Mouse (Mus musculus) midbrain, embryonic 10.5 days (tissue): ENCODE data around the gene B4galt1. TPM values are rescaled to one million over a fixed set of nuclear protein-coding genes. Genes with fewer than 3 reads are reported as not detected.

Experiments
- DNase-seq: peaks from one replicate; pipeline ENCODE4 v3.0.0-alpha.2; 2017; ENCODE audit warnings: low spot score
- H3K27ac ChIP-seq: fragments of 300-500 bp; sonication (generic); replicated peaks from 2 replicates; pipeline ENCODE4 v1.5.1; 2016; ENCODE audit warnings: mild to moderate bottlenecking
- H3K27me3 ChIP-seq: fragments of 300-500 bp; sonication (generic); 2 replicates; pipeline ENCODE4 v1.6.1; 2016; ENCODE audit warnings: low read depth, mild to moderate bottlenecking; ENCODE audit not compliant: poor library complexity, severe bottlenecking
- H3K36me3 ChIP-seq: fragments of 300-500 bp; sonication (generic); 2 replicates; pipeline ENCODE4 v1.6.1; 2016; ENCODE audit warnings: mild to moderate bottlenecking, moderate library complexity
- H3K4me1 ChIP-seq: fragments of 300-500 bp; sonication (generic); 2 replicates; pipeline ENCODE4 v1.6.1; 2016
- H3K4me3 ChIP-seq: fragments of 300-500 bp; sonication (generic); 2 replicates; pipeline ENCODE4 v1.5.1; 2016; ENCODE audit warnings: mild to moderate bottlenecking, moderate library complexity
- H3K9me3 ChIP-seq: fragments of 300-500 bp; sonication (generic); replicated peaks from 2 replicates; pipeline ENCODE4 v1.6.1; 2016; ENCODE audit warnings: mild to moderate bottlenecking
- WGBS: fragments of 180-500 bp; shearing (Covaris S2); methylation state at CpG from one replicate; pipeline ENCODE4 v1.1.7; 2016; 5-methylcytosine and 5-hydroxymethylcytosine counted together
- polyA plus RNA-seq: library from polyadenylated mRNA; unstranded; fragments of >200 nt; fragmentation: Nextera tagmentation; extraction: Ambion mirVana; gene quantifications from 2 replicates; pipeline ENCODE4 v1.2.1, GENCODE M21; 2016

The B4galt1 gene
- polyA plus RNA-seq = 18.3 and 18.4 TPM in 2 replicates

- Histone ChIP-seq H3K9me3 (no peaks in the 10 kb centered on the region), H3K4me1 (peaks cover 39% of the 10 kb centered on the region), H3K4me3 (peak within 1 kb of the TSS; percentile 77), H3K27ac (peak within 1 kb of the TSS; percentile 94), H3K36me3 (no peaks in the 10 kb centered on the region), H3K27me3 (peaks cover 4% of the 10 kb centered on the region; the same call in 1 of the 2 replicates)
- under 1% methylated on average over 66 of the region's 83 CpGs for WGBS
- DNase-seq = peak; percentile 100
These were observed at the start of gene B4galt1 for GRCm38 (mm10) chr4:40853565-40854386. Gene B4galt1 (minus strand): TSS chr4:40854005.

GRCm38 (mm10) chr4:40900612-40901011 lies 46.8 kb upstream of the B4galt1 start:
- no peak overlapping the region for H3K4me3 ChIP-seq
- H3K36me3 ChIP-seq = no peaks in the 10 kb centered on the region
- DNase-seq = no peak
- no peaks in the 10 kb centered on the region for H3K27me3 ChIP-seq
- H3K4me1 ChIP-seq = no peaks in the 10 kb centered on the region
- no peaks in the 10 kb centered on the region for H3K9me3 ChIP-seq
- WGBS = 92% methylated on average over 4 of the region's 4 CpGs
- no peak overlapping the region for H3K27ac ChIP-seq

GRCm38 (mm10) chr4:40900071-40900470 lies 46.3 kb upstream of the B4galt1 start:
- H3K4me3 ChIP-seq = no peak overlapping the region
- H3K9me3 ChIP-seq = no peaks in the 10 kb centered on the region
- WGBS = 87% methylated on average over 3 of the region's 3 CpGs
- DNase-seq = no peak
- H3K27me3 ChIP-seq = no peaks in the 10 kb centered on the region
- no peaks in the 10 kb centered on the region for H3K4me1 ChIP-seq
- H3K36me3 ChIP-seq = no peaks in the 10 kb centered on the region
- no peak overlapping the region for H3K27ac ChIP-seq

GRCm38 (mm10) chr4:40899264-40899663 lies 45.5 kb upstream of the B4galt1 start:
- no peak for DNase-seq
- H3K27ac ChIP-seq = no peak overlapping the region
- H3K4me3 ChIP-seq = no peak overlapping the region
- no peaks in the 10 kb centered on the region for H3K36me3 ChIP-seq
- no peaks in the 10 kb centered on the region for H3K27me3 ChIP-seq
- no peaks in the 10 kb centered on the region for H3K9me3 ChIP-seq
- WGBS = 73% methylated on average over 2 of the region's 2 CpGs
- no peaks in the 10 kb centered on the region for H3K4me1 ChIP-seq

GRCm38 (mm10) chr4:40898476-40899044 lies 44.8 kb upstream of the B4galt1 start:
- Histone ChIP-seq H3K4me3 (no peak overlapping the region), H3K4me1 (no peaks in the 10 kb centered on the region), H3K27me3 (no peaks in the 10 kb centered on the region), H3K36me3 (no peaks in the 10 kb centered on the region), H3K9me3 (no peaks in the 10 kb centered on the region), H3K27ac (no peak overlapping the region)
- DNase-seq = no peak
- 86% methylated on average over 6 of the region's 6 CpGs for WGBS

GRCm38 (mm10) chr4:40895646-40896045 lies 41.8 kb upstream of the B4galt1 start:
- no peak for DNase-seq
- WGBS = 91% methylated on average over 2 of the region's 2 CpGs
- Histone ChIP-seq H3K27ac (no peak overlapping the region), H3K27me3 (no peaks in the 10 kb centered on the region), H3K9me3 (no peaks in the 10 kb centered on the region), H3K36me3 (no peaks in the 10 kb centered on the region), H3K4me3 (no peak overlapping the region), H3K4me1 (no peaks in the 10 kb centered on the region)

- no peak overlapping the region for H3K27ac ChIP-seq
- WGBS = 91% methylated on average over 3 of the region's 3 CpGs
These were observed 41.3 kb upstream of the B4galt1 start for GRCm38 (mm10) chr4:40895118-40895517.

GRCm38 (mm10) chr4:40891206-40891605 lies 37.4 kb upstream of the B4galt1 start:
- Histone ChIP-seq H3K27me3 (no peaks in the 10 kb centered on the region), H3K9me3 (no peaks in the 10 kb centered on the region), H3K4me1 (no peaks in the 10 kb centered on the region), H3K27ac (no peak overlapping the region), H3K36me3 (no peaks in the 10 kb centered on the region), H3K4me3 (no peak overlapping the region)
- WGBS = 82% methylated on average over 5 of the region's 5 CpGs
- no peak for DNase-seq

More at GRCm38 (mm10) chr4:40895118-40895517, 41.3 kb upstream of the B4galt1 start:
- Histone ChIP-seq H3K4me3 (no peak overlapping the region), H3K27me3 (no peaks in the 10 kb centered on the region), H3K4me1 (no peaks in the 10 kb centered on the region), H3K36me3 (no peaks in the 10 kb centered on the region), H3K9me3 (no peaks in the 10 kb centered on the region)
- no peak for DNase-seq

GRCm38 (mm10) chr4:40889983-40890382 lies 36.2 kb upstream of the B4galt1 start:
- no peak for DNase-seq
- no peak overlapping the region for H3K4me3 ChIP-seq
- no peaks in the 10 kb centered on the region for H3K4me1 ChIP-seq
- H3K36me3 ChIP-seq = no peaks in the 10 kb centered on the region
- H3K9me3 ChIP-seq = no peaks in the 10 kb centered on the region
- WGBS = 90% methylated on average over 4 of the region's 4 CpGs
- no peak overlapping the region for H3K27ac ChIP-seq
- H3K27me3 ChIP-seq = no peaks in the 10 kb centered on the region

GRCm38 (mm10) chr4:40889252-40889651 lies 35.4 kb upstream of the B4galt1 start:
- no peak for DNase-seq
- H3K27me3 ChIP-seq = no peaks in the 10 kb centered on the region

GRCm38 (mm10) chr4:40888839-40889238 lies 35.0 kb upstream of the B4galt1 start:
- H3K9me3 ChIP-seq = no peaks in the 10 kb centered on the region
- no peak for DNase-seq
- H3K36me3 ChIP-seq = no peaks in the 10 kb centered on the region
- H3K4me3 ChIP-seq = no peak overlapping the region
- H3K27me3 ChIP-seq = no peaks in the 10 kb centered on the region
- H3K27ac ChIP-seq = no peak overlapping the region
- 84% methylated on average over 11 of the region's 11 CpGs for WGBS
- H3K4me1 ChIP-seq = no peaks in the 10 kb centered on the region

More at GRCm38 (mm10) chr4:40889252-40889651, 35.4 kb upstream of the B4galt1 start:
- 76% methylated on average over 3 of the region's 3 CpGs for WGBS
- Histone ChIP-seq H3K4me3 (no peak overlapping the region), H3K27ac (no peak overlapping the region), H3K4me1 (no peaks in the 10 kb centered on the region), H3K36me3 (no peaks in the 10 kb centered on the region), H3K9me3 (no peaks in the 10 kb centered on the region)

- Histone ChIP-seq H3K4me1 (no peaks in the 10 kb centered on the region), H3K9me3 (no peaks in the 10 kb centered on the region), H3K4me3 (no peak overlapping the region), H3K36me3 (no peaks in the 10 kb centered on the region), H3K27me3 (no peaks in the 10 kb centered on the region), H3K27ac (no peak overlapping the region)
- no peak for DNase-seq
- 80% methylated on average over 4 of the region's 4 CpGs for WGBS
These were observed 32.1 kb upstream of the B4galt1 start for GRCm38 (mm10) chr4:40885883-40886282.

GRCm38 (mm10) chr4:40885166-40885525 lies 31.3 kb upstream of the B4galt1 start:
- H3K27me3 ChIP-seq = no peaks in the 10 kb centered on the region
- H3K4me3 ChIP-seq = no peak overlapping the region
- no peaks in the 10 kb centered on the region for H3K4me1 ChIP-seq
- no peak overlapping the region for H3K27ac ChIP-seq
- no peak for DNase-seq
- H3K9me3 ChIP-seq = no peaks in the 10 kb centered on the region
- 79% methylated on average over 2 of the region's 2 CpGs for WGBS
- no peaks in the 10 kb centered on the region for H3K36me3 ChIP-seq
